In the genomic region with DNA sequence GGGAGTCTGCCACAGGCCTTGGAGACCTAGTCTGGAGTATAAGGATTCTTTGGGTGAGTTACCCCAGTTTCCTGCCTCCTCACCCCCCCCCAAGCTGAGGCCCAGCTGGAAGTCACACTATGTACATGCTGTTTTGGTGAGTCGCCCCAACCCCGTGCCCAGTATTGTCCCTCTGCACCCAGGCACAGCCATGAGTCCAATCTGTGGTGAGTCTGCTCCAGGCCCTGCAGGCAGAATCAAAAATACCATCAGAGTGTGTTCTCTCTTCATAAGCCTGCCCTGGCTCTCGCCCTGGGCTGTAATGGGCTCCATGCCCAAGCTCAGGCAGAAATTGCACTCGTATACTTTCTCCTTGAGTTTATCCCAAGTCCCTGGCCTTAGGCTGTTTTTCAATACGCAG, we compare ENCODE assay signal across 14 mouse cellular contexts.
DNase-seq lines count a peak whose midpoint lies in the region; ATAC-seq and TF ChIP-seq lines count a peak whose summit lies in the region.
"Had no signal": no experiment of that assay in that cellular context is flagged by ENCODE, and none has a peak within 500 bp of the region (broad histone marks: within the 10 kb centered on the region; RNA-seq: fewer than 3 reads in every experiment).

No protein-coding gene starts in this region.

- no peak for TF ChIP-seq POLR2A in olfactory bulb, adult 2 months (IDR thresholded peaks at IDR 0.05; ENCODE audit: insufficient read depth, low read depth, low read length)
- TF ChIP-seq POLR2A in kidney, adult 2 months (IDR thresholded peaks at IDR 0.05; ENCODE audit: low read depth, low read length), result no peak

- 0 out of 2 replicates have a peak overlapping the region, but pooled peaks have one; percentile 14 for H3K27ac ChIP-seq in lung, postnatal 0 days (ENCODE audit: low read length)
- peak overlapping the region; percentile 30; the same call in 1 of the 2 replicates for H3K27ac ChIP-seq in olfactory bulb, adult 2 months (ENCODE audit: insufficient read depth, low read depth, low read length)
- no peak overlapping the region for H3K27ac ChIP-seq in kidney, adult 2 months (ENCODE audit: insufficient read depth, low read depth, low read length)
- H3K27ac ChIP-seq: kidney, postnatal 0 days; liver, embryonic 14.5 days; midbrain, embryonic 12.5 days; stomach, embryonic 15.5 days had no signal

- no peak overlapping the region for H3K4me2 ChIP-seq in lung, postnatal 0 days (replicated peaks; ENCODE audit: low read depth, low read length)
- H3K4me2 ChIP-seq: midbrain, embryonic 12.5 days; stomach, embryonic 15.5 days had no signal

- TF ChIP-seq EP300 in lung, postnatal 0 days (IDR thresholded peaks at IDR 0.05), result no peak

- 62% methylated on average over 5 of the region's 5 CpGs for WGBS in lung, postnatal 0 days
- 64% methylated on average over 5 of the region's 5 CpGs for WGBS in olfactory bulb, adult 2 months
- WGBS in kidney, adult 2 months, result 85% methylated on average over 5 of the region's 5 CpGs

- no peak overlapping the region for H3K9ac ChIP-seq in lung, postnatal 0 days (replicated peaks; ENCODE audit: low read depth)
- H3K9ac ChIP-seq: liver, embryonic 14.5 days; midbrain, embryonic 12.5 days; stomach, embryonic 15.5 days had no signal

- peaks cover 10% of the 10 kb centered on the region; the same call in 1 of the 2 replicates for H3K4me1 ChIP-seq in lung, postnatal 0 days (ENCODE audit: insufficient read depth, low read depth, low read length)
- H3K4me1 ChIP-seq in olfactory bulb, adult 2 months (ENCODE audit: control insufficient read depth, insufficient read depth, low read length), result peaks cover 40% of the 10 kb centered on the region
- H3K4me1 ChIP-seq in kidney, adult 2 months (ENCODE audit: control insufficient read depth, insufficient read depth, low read length), result no peaks in the 10 kb centered on the region
- H3K4me1 ChIP-seq: midbrain, embryonic 12.5 days had no signal

- ATAC-seq in lung, postnatal 0 days, result no peak

- peak; percentile 32 for DNase-seq in adrenal gland, postnatal 14 days
- DNase-seq in adrenal gland, postnatal 4 days (ENCODE audit: low spot score in 2 of 2), result no peak
- no peak for DNase-seq in lung, postnatal 0 days (ENCODE audit: low spot score)
- no peak for DNase-seq in lung, postnatal 14 days
- peak; percentile 68 to 74 for DNase-seq in cerebellum, postnatal 25 days
- no peak for DNase-seq in kidney, adult 2 months
- no peak for DNase-seq in kidney, postnatal 14 days
- DNase-seq: right cerebral cortex, adult 18-20 months had no signal

- H3K36me3 ChIP-seq in lung, postnatal 0 days (ENCODE audit: insufficient read depth, low read length), result no peaks in the 10 kb centered on the region
- H3K36me3 ChIP-seq in kidney, adult 2 months (ENCODE audit: control insufficient read depth, insufficient read depth, low read length), result no peaks in the 10 kb centered on the region
- H3K36me3 ChIP-seq: midbrain, embryonic 12.5 days; stomach, embryonic 15.5 days had no signal

- no peaks in the 10 kb centered on the region for H3K27me3 ChIP-seq in lung, postnatal 0 days (replicated peaks; ENCODE audit: insufficient read depth, low read length)
- no peaks in the 10 kb centered on the region for H3K27me3 ChIP-seq in kidney, adult 2 months (replicated peaks; ENCODE audit: control insufficient read depth, insufficient read depth, low read length)
- H3K27me3 ChIP-seq: midbrain, embryonic 12.5 days; stomach, embryonic 15.5 days had no signal

- H3K9me3 ChIP-seq in lung, postnatal 0 days (ENCODE audit: low read length), result no peaks in the 10 kb centered on the region
- H3K9me3 ChIP-seq: midbrain, embryonic 12.5 days; stomach, embryonic 15.5 days had no signal

- no peak for TF ChIP-seq CTCF in lung, postnatal 0 days (IDR thresholded peaks at IDR 0.05)
- no peak for TF ChIP-seq CTCF in olfactory bulb, adult 2 months (IDR thresholded peaks at IDR 0.05; ENCODE audit: insufficient read depth, low read depth, low read length)
- no peak for TF ChIP-seq CTCF in kidney, adult 2 months (conservative IDR thresholded peaks at IDR 0.05; ENCODE audit: insufficient read depth, insufficient read length, low read depth, low read length)

- no peak overlapping the region for H3K4me3 ChIP-seq in lung, postnatal 0 days (ENCODE audit: low read depth, low read length)
- no peak overlapping the region for H3K4me3 ChIP-seq in olfactory bulb, adult 2 months (ENCODE audit: insufficient read depth, low read depth, low read length)
- H3K4me3 ChIP-seq in kidney, adult 2 months (ENCODE audit: insufficient read depth, low read depth, low read length), result no peak overlapping the region
- H3K4me3 ChIP-seq: erythroblast, embryonic 14.5 days; midbrain, embryonic 12.5 days; stomach, embryonic 15.5 days had no signal

Comparison
In these comparisons a context has a peak if more than half of its experiments do, and no peak if none do; other contexts are left out.
1. DNase-seq: peak in adrenal gland, postnatal 14 days (single experiment) and cerebellum, postnatal 25 days (2 of 2); none in adrenal gland, postnatal 4 days (0 of 2), lung, postnatal 0 days (single experiment), lung, postnatal 14 days (single experiment), kidney, adult 2 months (single experiment) and kidney, postnatal 14 days (single experiment).